Mouse (Mus musculus) bone marrow macrophage, adult 2 months (primary cell): ENCODE measurements around the gene Spdye4a.

Experiments used
- CTCF ChIP-seq: IDR thresholded peaks from 2 replicates; pipeline ENCODE4 v1.5.1; 2012; ENCODE audit warnings: low read depth, mild to moderate bottlenecking, low read length, moderate library complexity
- POLR2A ChIP-seq: IDR thresholded peaks from 2 replicates; pipeline ENCODE4 v1.6.1; 2012; ENCODE audit warnings: mild to moderate bottlenecking, low read depth, low read length, borderline replicate concordance

DNA sequence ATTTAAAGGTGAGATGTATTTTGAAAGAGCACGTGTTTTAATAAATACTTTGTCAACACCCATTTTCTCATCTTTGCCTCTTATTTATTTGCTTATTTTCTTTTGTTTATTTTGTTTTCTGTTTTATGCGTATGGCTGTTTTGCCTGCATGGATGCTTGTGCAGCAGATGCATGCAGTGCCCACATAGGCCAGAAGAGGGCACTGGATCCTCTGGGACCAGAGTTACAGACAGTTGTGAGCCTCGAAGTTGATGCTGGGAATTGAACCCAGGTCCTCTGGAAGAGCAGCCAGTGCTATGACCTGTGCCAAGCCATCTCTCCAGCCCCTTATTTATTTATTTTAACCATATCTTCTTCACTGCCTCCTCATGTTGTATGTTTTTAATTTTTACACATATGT, 21.7 kb downstream of the Spdye4a start:
- no peak for TF ChIP-seq CTCF
- TF ChIP-seq POLR2A, result no peak
